Mouse (Mus musculus): ENCODE results near the gene Golga4. TPM values are rescaled to one million over a fixed set of nuclear protein-coding genes. Genes with fewer than 3 reads are reported as not detected.
A peak's percentile ranks its signal among the peaks of the same experiment; 100 is the strongest.

Gene Golga4
- polyA plus RNA-seq, 1 experiment from 2014 or later = 46.2 TPM

DNA sequence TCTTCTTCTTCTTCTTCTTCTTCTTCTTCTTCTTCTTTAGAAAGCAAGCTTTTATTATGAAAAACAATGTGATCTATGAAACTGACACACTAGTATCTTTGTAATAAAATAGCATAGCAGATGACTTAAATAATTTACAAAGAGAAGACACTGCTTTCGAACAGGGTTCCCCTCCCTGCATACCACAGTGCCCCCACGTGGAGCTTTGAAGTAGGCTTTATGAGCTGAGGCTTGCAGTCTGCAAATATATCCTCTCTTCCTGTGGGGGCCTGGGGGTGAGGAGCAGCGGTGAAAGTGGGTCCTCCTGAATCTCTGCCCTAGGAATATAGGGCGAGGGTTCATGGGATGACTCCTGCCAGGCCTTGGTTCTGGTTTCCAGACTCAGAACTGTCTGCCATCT lies 64.8 kb downstream of the Golga4 start:
- Histone ChIP-seq H3K27me3 (no peaks in the 10 kb centered on the region), H3K27ac (replicated peaks) (no peak overlapping the region), H3K36me3 (peaks cover 50% of the 10 kb centered on the region), H3K4me3 (no peak overlapping the region), H3K4me1 (replicated peaks) (no peaks in the 10 kb centered on the region), H3K9ac (no peak overlapping the region), H3K9me3 (no peaks in the 10 kb centered on the region), H3K4me2 (no peak overlapping the region)
- ATAC-seq (ENCODE audit: low FRiP score, low read depth) = no peak
- 77% methylated on average over 4 of the region's 4 CpGs for WGBS

DNA sequence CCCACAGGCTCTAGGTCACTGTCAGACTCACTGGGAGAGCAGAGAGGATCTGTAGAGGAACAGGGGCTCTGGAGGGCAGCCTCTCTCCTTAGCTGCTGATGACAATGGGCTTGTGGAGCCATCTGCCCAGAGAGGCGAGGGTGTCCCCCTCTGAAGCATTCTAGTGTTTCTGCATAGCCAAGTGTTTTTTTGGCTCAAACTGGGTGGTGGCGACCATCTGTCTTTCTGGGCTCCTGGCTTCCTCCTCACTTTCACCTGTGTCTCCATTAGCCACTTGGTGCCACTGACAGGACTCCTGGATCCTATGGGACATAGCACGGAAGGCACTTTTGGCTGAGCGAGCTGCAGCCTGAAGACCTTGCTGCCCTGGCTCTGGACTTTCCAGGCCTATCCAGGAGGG lies 65.6 kb downstream of the Golga4 start:
- H3K36me3 ChIP-seq = peaks cover 49% of the 10 kb centered on the region
- WGBS = 86% methylated on average over 4 of the region's 4 CpGs
- no peaks in the 10 kb centered on the region for H3K9me3 ChIP-seq
- H3K4me3 ChIP-seq = no peak overlapping the region
- no peaks in the 10 kb centered on the region for H3K4me1 ChIP-seq (replicated peaks)
- H3K27me3 ChIP-seq = no peaks in the 10 kb centered on the region
- H3K9ac ChIP-seq = no peak overlapping the region
- ATAC-seq (ENCODE audit: low FRiP score, low read depth) = no peak
- no peak overlapping the region for H3K27ac ChIP-seq (replicated peaks)
- H3K4me2 ChIP-seq = no peak overlapping the region

DNA sequence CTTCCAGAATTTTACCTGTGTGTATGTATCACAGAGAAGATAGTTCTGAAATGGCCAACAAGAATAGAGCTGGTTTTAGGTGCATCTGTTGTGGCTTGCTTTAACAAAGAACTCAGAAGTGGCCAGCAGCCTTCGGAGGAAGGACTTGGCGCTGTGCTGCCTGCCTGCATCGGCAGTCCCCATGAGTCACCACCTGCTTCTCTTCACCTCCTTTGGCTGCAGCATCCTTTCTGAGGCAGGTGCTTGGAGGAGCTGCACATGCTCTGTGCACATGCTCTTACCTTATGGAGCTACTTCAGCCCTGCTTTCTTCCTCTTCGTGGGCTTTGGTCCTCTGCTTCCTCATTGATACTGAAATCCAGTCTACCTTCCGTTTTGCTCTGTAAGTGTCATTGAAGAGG lies 68.8 kb downstream of the Golga4 start:
- no peaks in the 10 kb centered on the region for H3K27me3 ChIP-seq
- no peak for ATAC-seq (ENCODE audit: low FRiP score, low read depth)
- no peak overlapping the region for H3K4me2 ChIP-seq
- H3K9me3 ChIP-seq = no peaks in the 10 kb centered on the region
- no peak overlapping the region for H3K4me3 ChIP-seq
- WGBS = 96% methylated on average over 5 of the region's 5 CpGs
- no peak overlapping the region for H3K9ac ChIP-seq
- no peak overlapping the region for H3K27ac ChIP-seq (replicated peaks)
- peaks cover 41% of the 10 kb centered on the region for H3K36me3 ChIP-seq
- H3K4me1 ChIP-seq (replicated peaks) = no peaks in the 10 kb centered on the region

DNA sequence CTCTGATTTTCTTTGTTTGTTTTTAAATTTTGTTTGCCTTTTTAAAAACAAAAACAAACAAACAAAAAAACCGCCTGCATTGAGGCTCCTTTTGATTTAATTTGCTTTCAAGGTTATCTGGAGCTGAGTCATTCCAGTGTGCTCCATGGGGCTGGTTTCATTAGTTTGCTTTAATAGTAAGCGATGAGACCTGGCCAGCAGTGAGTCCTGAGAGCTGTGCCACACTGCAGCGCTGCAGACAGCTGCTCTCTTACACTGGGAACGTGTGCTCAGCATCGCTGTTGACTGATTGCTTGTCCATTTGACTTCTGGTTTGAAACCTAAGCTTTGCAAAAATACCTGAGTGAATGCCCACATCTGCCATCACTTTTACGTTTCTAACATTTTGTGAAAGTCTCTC lies 74.3 kb downstream of the Golga4 start:
- no peak for ATAC-seq (ENCODE audit: low FRiP score, low read depth)
- H3K27me3 ChIP-seq = no peaks in the 10 kb centered on the region
- no peak overlapping the region for H3K27ac ChIP-seq (replicated peaks)
- H3K36me3 ChIP-seq = peaks cover 24% of the 10 kb centered on the region
- peaks cover 4% of the 10 kb centered on the region; the same call in 1 of the 2 replicates for H3K4me1 ChIP-seq (replicated peaks)
- no peak overlapping the region for H3K4me2 ChIP-seq
- no peak overlapping the region for H3K4me3 ChIP-seq
- no peak overlapping the region for H3K9ac ChIP-seq
- WGBS = 65% methylated on average over 6 of the region's 6 CpGs
- no peaks in the 10 kb centered on the region for H3K9me3 ChIP-seq

- H3K9ac ChIP-seq = no peak overlapping the region
- 85% methylated on average over 6 of the region's 6 CpGs for WGBS
- H3K4me2 ChIP-seq = no peak overlapping the region
Observed at GRCm38 (mm10) chr9:118582757-118583156, 76.7 kb downstream of the Golga4 start.

GRCm38 (mm10) chr9:118584838-118585237 lies 78.8 kb downstream of the Golga4 start:
- WGBS = 91% methylated on average over 1 of the region's 1 CpGs
- no peak overlapping the region for H3K4me3 ChIP-seq
- ATAC-seq (ENCODE audit: low FRiP score, low read depth) = no peak
- no peak overlapping the region for H3K9ac ChIP-seq
- H3K9me3 ChIP-seq = no peaks in the 10 kb centered on the region
- H3K4me2 ChIP-seq = no peak overlapping the region
- H3K27me3 ChIP-seq = no peaks in the 10 kb centered on the region
- peaks cover 6% of the 10 kb centered on the region; the same call in 1 of the 2 replicates for H3K4me1 ChIP-seq (replicated peaks)
- no peak overlapping the region for H3K27ac ChIP-seq (replicated peaks)
- peaks cover 3% of the 10 kb centered on the region; the same call in 1 of the 2 replicates for H3K36me3 ChIP-seq

More at GRCm38 (mm10) chr9:118582757-118583156, 76.7 kb downstream of the Golga4 start:
- Histone ChIP-seq H3K4me1 (replicated peaks) (peaks cover 4% of the 10 kb centered on the region; the same call in 1 of the 2 replicates), H3K4me3 (no peak overlapping the region), H3K36me3 (peaks cover 8% of the 10 kb centered on the region), H3K27me3 (no peaks in the 10 kb centered on the region), H3K9me3 (no peaks in the 10 kb centered on the region), H3K27ac (replicated peaks) (no peak overlapping the region)
- no peak for ATAC-seq (ENCODE audit: low FRiP score, low read depth)

- no peak overlapping the region for H3K4me3 ChIP-seq
- 83% methylated on average over 6 of the region's 6 CpGs for WGBS
- 0 out of 2 replicates have a peak, but pooled peaks cover 3% of the 10 kb centered on the region for H3K36me3 ChIP-seq
- H3K27me3 ChIP-seq = no peaks in the 10 kb centered on the region
- H3K9me3 ChIP-seq = no peaks in the 10 kb centered on the region
- no peak for ATAC-seq (ENCODE audit: low FRiP score, low read depth)
- no peak overlapping the region for H3K4me2 ChIP-seq
- H3K27ac ChIP-seq (replicated peaks) = no peak overlapping the region
- H3K9ac ChIP-seq = no peak overlapping the region
- peaks cover 17% of the 10 kb centered on the region for H3K4me1 ChIP-seq (replicated peaks)
Observed at GRCm38 (mm10) chr9:118585998-118586397, 79.9 kb downstream of the Golga4 start.

DNA sequence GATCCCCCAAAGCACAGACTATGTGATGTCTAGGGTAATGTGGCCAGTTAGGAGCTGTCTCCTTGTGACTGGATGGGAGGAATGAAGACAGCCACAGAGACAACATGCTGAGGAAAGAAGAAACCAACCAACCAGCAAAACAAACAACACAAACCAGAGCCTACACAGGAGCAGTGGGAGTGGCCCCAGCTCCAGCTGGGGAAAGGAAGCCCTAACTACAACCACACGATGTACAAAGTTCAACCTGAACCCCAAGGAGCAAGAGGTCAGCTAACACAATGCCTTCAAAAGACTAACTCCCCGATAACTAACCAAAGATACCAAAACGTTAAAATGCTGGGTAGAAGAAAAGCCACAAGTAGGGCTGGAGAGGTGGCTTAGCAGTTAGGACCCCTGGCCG lies 81.0 kb downstream of the Golga4 start:
- 72% methylated on average over 4 of the region's 4 CpGs for WGBS

GRCm38 (mm10) chr9:118589249-118589648 lies 83.2 kb downstream of the Golga4 start:
- Histone ChIP-seq H3K4me1 (replicated peaks) (peaks cover 13% of the 10 kb centered on the region), H3K9me3 (no peaks in the 10 kb centered on the region), H3K4me3 (no peak overlapping the region), H3K9ac (no peak overlapping the region), H3K27ac (replicated peaks) (no peak overlapping the region), H3K36me3 (no peaks in the 10 kb centered on the region), H3K4me2 (no peak overlapping the region), H3K27me3 (no peaks in the 10 kb centered on the region)
- ATAC-seq (ENCODE audit: low FRiP score, low read depth) = peak; percentile 43; the same call in 1 of the 2 replicates
- 47% methylated on average over 3 of the region's 3 CpGs for WGBS

More for the DNA sequence above, 81.0 kb downstream of the Golga4 start:
- Histone ChIP-seq H3K4me2 (no peak overlapping the region), H3K9me3 (no peaks in the 10 kb centered on the region), H3K4me3 (no peak overlapping the region), H3K4me1 (replicated peaks) (peaks cover 13% of the 10 kb centered on the region), H3K9ac (no peak overlapping the region), H3K36me3 (0 out of 2 replicates have a peak, but pooled peaks cover 3% of the 10 kb centered on the region), H3K27me3 (no peaks in the 10 kb centered on the region), H3K27ac (replicated peaks) (no peak overlapping the region)
- ATAC-seq (ENCODE audit: low FRiP score, low read depth) = no peak

GRCm38 (mm10) chr9:118590230-118590629 lies 84.2 kb downstream of the Golga4 start:
- Histone ChIP-seq H3K4me2 (no peak overlapping the region), H3K27me3 (no peaks in the 10 kb centered on the region), H3K4me3 (no peak overlapping the region), H3K9ac (no peak overlapping the region), H3K4me1 (replicated peaks) (peaks cover 13% of the 10 kb centered on the region), H3K9me3 (no peaks in the 10 kb centered on the region), H3K27ac (replicated peaks) (no peak overlapping the region), H3K36me3 (no peaks in the 10 kb centered on the region)
- 27% methylated on average over 7 of the region's 7 CpGs for WGBS
- no peak; the same call in 1 of the 2 replicates for ATAC-seq (ENCODE audit: low FRiP score, low read depth)

GRCm38 (mm10) chr9:118591633-118592032 lies 85.6 kb downstream of the Golga4 start:
- Histone ChIP-seq H3K27ac (replicated peaks) (no peak overlapping the region), H3K4me2 (no peak overlapping the region), H3K4me1 (replicated peaks) (peaks cover 13% of the 10 kb centered on the region), H3K9me3 (no peaks in the 10 kb centered on the region), H3K36me3 (no peaks in the 10 kb centered on the region), H3K27me3 (no peaks in the 10 kb centered on the region), H3K4me3 (no peak overlapping the region), H3K9ac (no peak overlapping the region)
- 77% methylated on average over 6 of the region's 6 CpGs for WGBS
- no peak for ATAC-seq (ENCODE audit: low FRiP score, low read depth)

DNA sequence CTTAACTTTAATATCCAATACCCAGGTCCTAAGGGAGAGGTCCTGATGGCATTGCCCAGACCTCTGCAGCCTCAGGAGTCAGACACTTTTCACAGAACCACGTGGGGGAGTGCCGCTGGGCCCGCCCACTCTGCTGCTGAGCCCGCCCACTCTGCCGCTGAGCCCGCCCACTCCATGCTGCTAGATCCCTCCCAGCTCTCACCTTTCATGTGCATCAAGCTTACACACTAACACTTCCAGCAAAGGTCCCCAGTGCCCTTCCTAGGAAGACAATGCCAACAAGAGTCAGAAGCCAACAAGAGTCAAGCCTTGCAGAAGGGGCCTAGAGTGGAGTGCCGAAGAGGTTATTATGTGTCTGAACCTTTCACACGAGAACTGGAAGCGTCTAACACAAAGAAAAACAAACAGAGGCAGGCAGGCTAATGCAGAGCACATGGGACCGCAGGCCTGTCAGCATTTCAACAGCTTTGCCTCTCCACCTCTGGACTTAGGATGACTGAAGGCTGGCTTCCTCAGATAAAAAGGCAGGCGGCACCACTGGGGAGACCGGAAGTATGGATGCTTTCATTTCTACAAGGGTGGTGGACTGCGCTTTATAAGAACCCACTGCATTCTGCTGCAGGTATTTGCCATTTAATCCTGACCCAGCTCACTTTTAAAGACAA lies 86.7 kb downstream of the Golga4 start:
- Histone ChIP-seq H3K4me3 (no peak overlapping the region), H3K27me3 (no peaks in the 10 kb centered on the region), H3K9ac (no peak overlapping the region), H3K27ac (replicated peaks) (no peak overlapping the region), H3K4me1 (replicated peaks) (peaks cover 13% of the 10 kb centered on the region), H3K9me3 (no peaks in the 10 kb centered on the region), H3K4me2 (no peak overlapping the region), H3K36me3 (no peaks in the 10 kb centered on the region)
- WGBS = 51% methylated on average over 13 of the region's 13 CpGs
- ATAC-seq (ENCODE audit: low FRiP score, low read depth) = no peak

DNA sequence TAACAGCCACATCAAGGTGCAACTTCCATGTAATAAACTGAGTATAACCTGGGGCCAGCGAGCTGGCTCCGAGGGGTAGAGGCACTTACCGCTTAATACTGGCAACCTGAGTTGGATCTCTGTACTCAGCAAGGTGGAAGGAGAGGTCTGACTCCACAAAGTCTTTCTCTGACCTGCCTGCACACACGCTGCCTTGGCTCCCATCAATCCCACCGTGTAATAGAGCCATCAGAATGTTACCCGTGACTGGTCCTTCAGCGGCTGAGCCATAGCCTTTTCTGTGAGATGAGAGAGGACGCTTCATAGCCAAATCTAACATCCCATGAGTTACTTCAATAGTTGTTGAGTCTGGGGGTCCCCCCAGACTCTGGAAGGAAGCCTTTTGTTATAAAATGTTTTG lies 87.4 kb downstream of the Golga4 start:
- Histone ChIP-seq H3K4me1 (replicated peaks) (peaks cover 13% of the 10 kb centered on the region), H3K27ac (replicated peaks) (no peak overlapping the region), H3K9ac (no peak overlapping the region), H3K27me3 (no peaks in the 10 kb centered on the region), H3K4me3 (no peak overlapping the region), H3K36me3 (no peaks in the 10 kb centered on the region), H3K4me2 (no peak overlapping the region), H3K9me3 (no peaks in the 10 kb centered on the region)
- ATAC-seq (ENCODE audit: low FRiP score, low read depth) = no peak
- WGBS = 89% methylated on average over 8 of the region's 8 CpGs

Data from hindbrain, embryonic 15.5 days (tissue).